Mouse (Mus musculus): ENCODE data around the gene Tradd.

GRCm38 (mm10) chr8:105223850-105224249, 40.6 kb downstream of the Tradd start:
- TF ChIP-seq CTCF (IDR thresholded peaks at IDR 0.05) (no peak), EP300 (IDR thresholded peaks at IDR 0.05) (no peak)

Measured in lung, postnatal 0 days (tissue).